ENCODE assay signal across 8 mouse cellular contexts in genomic region chr11:100555583-100555982, GRCm38 (mm10). TPM values are rescaled to one million over a fixed set of nuclear protein-coding genes. Genes with fewer than 3 reads are reported as not detected.
DNase-seq lines count a peak whose midpoint lies in the region; TF ChIP-seq lines count a peak whose summit lies in the region.

No protein-coding gene starts in this region.

- no peak overlapping the region for H3K27ac ChIP-seq in testis, adult 2 months (ENCODE audit: control insufficient read depth, insufficient read depth, low read depth, low read length)
- H3K27ac ChIP-seq in small intestine, adult 2 months (ENCODE audit: insufficient read depth, low read depth, low read length): no peak overlapping the region

- H3K36me3 ChIP-seq in testis, adult 2 months (ENCODE audit: control insufficient read depth, insufficient read depth, low read length): peaks cover 2% of the 10 kb centered on the region
- H3K36me3 ChIP-seq in small intestine, adult 2 months (ENCODE audit: control insufficient read depth, insufficient read depth, low read length): no peaks in the 10 kb centered on the region

- intact Hi-C loops in left cerebral cortex, postnatal 14 days (cut with DNase I): loop anchor here (5.0 kb wide), 1 partner anchor 43 kb away; no protein-coding TSS in a partner anchor

- 25% methylated on average over 11 of the region's 11 CpGs for whole genome bisulfite sequencing in small intestine, adult 2 months

- TF ChIP-seq CTCF in testis, adult 2 months (IDR thresholded peaks at IDR 0.05; ENCODE audit: control insufficient read depth, insufficient read depth, insufficient replicate concordance, low read depth, low read length): peak; percentile 12; the same call in 1 of the 2 replicates
- TF ChIP-seq CTCF in small intestine, adult 2 months (IDR thresholded peaks at IDR 0.05; ENCODE audit: extremely low read depth, insufficient read length, insufficient replicate concordance, low read depth, low read length): no peak; the same call in 1 of the 2 replicates

- no peak for DNase-seq in testis, postnatal 14 days (ENCODE audit: low spot score)
- peak; percentile 78 to 82 for DNase-seq in cerebellum, postnatal 10 days
- DNase-seq in frontal cortex, postnatal 36 days (ENCODE audit: low spot score in 2 of 2): peak; percentile 20 to 58
- DNase-seq in induced T-regulatory cell, adult 2 months (ENCODE audit: low read depth): peak; percentile 87
- peak; percentile 75 to 89 for DNase-seq in left cerebral cortex, postnatal 14 days (ENCODE audit: low spot score in 2 of 2)
- peak; percentile 64 for DNase-seq in mesoderm, embryonic 11.5 days (ENCODE audit: low read depth, low spot score)

- no peaks in the 10 kb centered on the region for H3K4me1 ChIP-seq in testis, adult 2 months (ENCODE audit: control insufficient read depth, insufficient read depth, low read length)
- H3K4me1 ChIP-seq in small intestine, adult 2 months (ENCODE audit: control insufficient read depth, insufficient read depth, insufficient read length, low read length): no peaks in the 10 kb centered on the region

- TF ChIP-seq POLR2A in testis, adult 2 months (IDR thresholded peaks at IDR 0.05; ENCODE audit: control insufficient read depth, low read depth, low read length): no peak
- TF ChIP-seq POLR2A in small intestine, adult 2 months (IDR thresholded peaks at IDR 0.05; ENCODE audit: low read depth, low read length): no peak

- H3K4me3 ChIP-seq in testis, adult 2 months (ENCODE audit: control insufficient read depth, low read depth, low read length): no peak overlapping the region
- H3K4me3 ChIP-seq in small intestine, adult 2 months (ENCODE audit: low read depth, low read length): peak overlapping the region; percentile 21; the same call in 1 of the 2 replicates

- H3K27me3 ChIP-seq in testis, adult 2 months (ENCODE audit: control insufficient read depth, insufficient read depth, low read length): no peaks in the 10 kb centered on the region
- no peaks in the 10 kb centered on the region for H3K27me3 ChIP-seq in small intestine, adult 2 months (ENCODE audit: control insufficient read depth, insufficient read depth, low read length)

RNA-seq across cellular contexts. Expression of gene Ttc25, which starts 10.2 kb away (rescaled TPM):
- polyA plus RNA-seq in testis, adult 2 months (2012; rRNA removed): 70.4 and 74.1 TPM in 2 replicates
- under 1 TPM; 0.40 to 0.51 TPM for total RNA-seq in left cerebral cortex, postnatal 14 days (2021)
- polyA plus RNA-seq in small intestine, adult 2 months (2012; rRNA removed): 0.01 and 0.09 TPM in 2 replicates

RNA-seq across cellular contexts. Expression of gene Cnp, which starts 19.1 kb away (rescaled TPM):
- polyA plus RNA-seq in testis, adult 2 months (2012; rRNA removed): 3.3 and 3.7 TPM in 2 replicates
- total RNA-seq in left cerebral cortex, postnatal 14 days (2021): 100 to 1,000 TPM; 158 to 245 TPM
- 12.1 and 19.4 TPM in 2 replicates for polyA plus RNA-seq in small intestine, adult 2 months (2012; rRNA removed)

RNA-seq across cellular contexts. Expression of gene Acly, which starts 27.8 kb away (rescaled TPM):
- 24.7 and 30.4 TPM in 2 replicates for polyA plus RNA-seq in testis, adult 2 months (2012; rRNA removed)
- total RNA-seq in left cerebral cortex, postnatal 14 days (2021): 100 to 1,000 TPM; 116 to 121 TPM
- 14.0 and 21.7 TPM in 2 replicates for polyA plus RNA-seq in small intestine, adult 2 months (2012; rRNA removed)

Comparison
In these comparisons a context has a peak if more than half of its experiments do, and no peak if none do; other contexts are left out.
1. RNA of gene Ttc25, which starts 10.2 kb away (polyA plus RNA-seq): 70.4 to 74.1 TPM in testis, adult 2 months; 0.01 to 0.09 TPM in small intestine, adult 2 months; every median in the first group is over 10 times any median in the second.